Mouse (Mus musculus): ENCODE data around the gene Rrp12. TPM values are rescaled to one million over a fixed set of nuclear protein-coding genes. Genes with fewer than 3 reads are reported as not detected.
"Not testable (repeated sequence)": the region's sequence is repeated elsewhere in the genome, so short reads cannot be mapped to it uniquely, and the experiment has no call there.

Gene Rrp12
- polyA plus RNA-seq, 1 experiment from 2014 or later, result 15.4 TPM

- Histone ChIP-seq H3K27me3 (ENCODE audit: control insufficient read depth, insufficient read depth, low read length) (no peaks in the 10 kb centered on the region), H3K4me1 (ENCODE audit: control insufficient read depth, insufficient read depth, low read length) (0 out of 2 replicates have a peak, but pooled peaks cover 1% of the 10 kb centered on the region), H3K36me3 (ENCODE audit: control insufficient read depth, insufficient read depth, low read length) (peaks cover 27% of the 10 kb centered on the region), H3K9ac (ENCODE audit: low read length) (no peak overlapping the region), H3K4me3 (replicated peaks; ENCODE audit: low read length) (no peak overlapping the region), H3K27ac (ENCODE audit: low read length) (no peak overlapping the region), H3K9me3 (replicated peaks; ENCODE audit: control insufficient read depth, low read length) (no peaks in the 10 kb centered on the region), H3K4me2 (ENCODE audit: low read depth, low read length) (no peak overlapping the region)
- ATAC-seq (ENCODE audit: insufficient read depth, low FRiP score), result no peak
- WGBS, result 63% methylated on average over 4 of the region's 4 CpGs
These were observed 23.5 kb upstream of the Rrp12 start for GRCm38 (mm10) chr19:41919471-41919870.

- 85% methylated on average over 4 of the region's 4 CpGs for WGBS
- H3K9ac ChIP-seq (ENCODE audit: low read length), result no peak overlapping the region
- H3K4me1 ChIP-seq (ENCODE audit: control insufficient read depth, insufficient read depth, low read length), result peaks cover 18% of the 10 kb centered on the region
These were observed 20.9 kb upstream of the Rrp12 start for GRCm38 (mm10) chr19:41916853-41917252.

GRCm38 (mm10) chr19:41915294-41915693 is 19.3 kb upstream of the Rrp12 start:
- Histone ChIP-seq H3K4me2 (ENCODE audit: low read depth, low read length) (no peak overlapping the region), H3K27me3 (ENCODE audit: control insufficient read depth, insufficient read depth, low read length) (no peaks in the 10 kb centered on the region), H3K4me3 (replicated peaks; ENCODE audit: low read length) (no peak overlapping the region), H3K9me3 (replicated peaks; ENCODE audit: control insufficient read depth, low read length) (no peaks in the 10 kb centered on the region), H3K9ac (ENCODE audit: low read length) (no peak overlapping the region), H3K36me3 (ENCODE audit: control insufficient read depth, insufficient read depth, low read length) (peaks cover 23% of the 10 kb centered on the region), H3K27ac (ENCODE audit: low read length) (no peak overlapping the region), H3K4me1 (ENCODE audit: control insufficient read depth, insufficient read depth, low read length) (peaks cover 18% of the 10 kb centered on the region)
- 91% methylated on average over 3 of the region's 3 CpGs for WGBS
- ATAC-seq (ENCODE audit: insufficient read depth, low FRiP score), result no peak

More at GRCm38 (mm10) chr19:41916853-41917252, 20.9 kb upstream of the Rrp12 start:
- no peaks in the 10 kb centered on the region for H3K27me3 ChIP-seq (ENCODE audit: control insufficient read depth, insufficient read depth, low read length)
- no peak overlapping the region for H3K27ac ChIP-seq (ENCODE audit: low read length)
- no peaks in the 10 kb centered on the region for H3K9me3 ChIP-seq (replicated peaks; ENCODE audit: control insufficient read depth, low read length)
- peaks cover 23% of the 10 kb centered on the region for H3K36me3 ChIP-seq (ENCODE audit: control insufficient read depth, insufficient read depth, low read length)
- no peak overlapping the region for H3K4me2 ChIP-seq (ENCODE audit: low read depth, low read length)
- ATAC-seq (ENCODE audit: insufficient read depth, low FRiP score), result no peak
- H3K4me3 ChIP-seq (replicated peaks; ENCODE audit: low read length), result no peak overlapping the region

GRCm38 (mm10) chr19:41914592-41914882 is 18.6 kb upstream of the Rrp12 start:
- peaks cover 23% of the 10 kb centered on the region for H3K36me3 ChIP-seq (ENCODE audit: control insufficient read depth, insufficient read depth, low read length)
- 0 out of 2 replicates have a peak overlapping the region, but pooled peaks have one; percentile 100 for H3K4me3 ChIP-seq (replicated peaks; ENCODE audit: low read length)
- H3K27ac ChIP-seq (ENCODE audit: low read length); ATAC-seq (ENCODE audit: insufficient read depth, low FRiP score); H3K9me3 ChIP-seq (replicated peaks; ENCODE audit: control insufficient read depth, low read length); H3K27me3 ChIP-seq (ENCODE audit: control insufficient read depth, insufficient read depth, low read length): not testable (repeated sequence)
- peak overlapping the region; percentile 26; the same call in 1 of the 2 replicates for H3K9ac ChIP-seq (ENCODE audit: low read length)
- peaks cover 18% of the 10 kb centered on the region for H3K4me1 ChIP-seq (ENCODE audit: control insufficient read depth, insufficient read depth, low read length)
- H3K4me2 ChIP-seq (ENCODE audit: low read depth, low read length), result peak overlapping the region; percentile 82

- Histone ChIP-seq H3K27ac (ENCODE audit: low read length) (peak overlapping the region; percentile 92; the same call in 1 of the 2 replicates), H3K4me1 (ENCODE audit: control insufficient read depth, insufficient read depth, low read length) (peaks cover 18% of the 10 kb centered on the region), H3K9ac (ENCODE audit: low read length) (peak overlapping the region; percentile 100), H3K4me2 (ENCODE audit: low read depth, low read length) (peak overlapping the region; percentile 82), H3K36me3 (ENCODE audit: control insufficient read depth, insufficient read depth, low read length) (peaks cover 17% of the 10 kb centered on the region), H3K27me3 (ENCODE audit: control insufficient read depth, insufficient read depth, low read length) (no peaks in the 10 kb centered on the region), H3K4me3 (replicated peaks; ENCODE audit: low read length) (peak overlapping the region; percentile 100), H3K9me3 (replicated peaks; ENCODE audit: control insufficient read depth, low read length) (no peaks in the 10 kb centered on the region)
- ATAC-seq (ENCODE audit: insufficient read depth, low FRiP score), result no peak
- WGBS, result 43% methylated on average over 6 of the region's 6 CpGs
These were observed 18.0 kb upstream of the Rrp12 start for GRCm38 (mm10) chr19:41913774-41914591.

- peaks cover 13% of the 10 kb centered on the region; the same call in 1 of the 2 replicates for H3K36me3 ChIP-seq (ENCODE audit: control insufficient read depth, insufficient read depth, low read length)
- H3K4me1 ChIP-seq (ENCODE audit: control insufficient read depth, insufficient read depth, low read length), result peaks cover 24% of the 10 kb centered on the region
- peak; percentile 34 for ATAC-seq (ENCODE audit: insufficient read depth, low FRiP score)
- H3K27ac ChIP-seq (ENCODE audit: low read length), result peak overlapping the region; percentile 92
- H3K4me3 ChIP-seq (replicated peaks; ENCODE audit: low read length), result peak overlapping the region; percentile 100
- no peaks in the 10 kb centered on the region for H3K27me3 ChIP-seq (ENCODE audit: control insufficient read depth, insufficient read depth, low read length)
- peak overlapping the region; percentile 82 for H3K4me2 ChIP-seq (ENCODE audit: low read depth, low read length)
- H3K9me3 ChIP-seq (replicated peaks; ENCODE audit: control insufficient read depth, low read length), result no peaks in the 10 kb centered on the region
- H3K9ac ChIP-seq (ENCODE audit: low read length), result peak overlapping the region; percentile 100
- under 1% methylated on average over 53 of the region's 53 CpGs for WGBS
These were observed 16.4 kb upstream of the Rrp12 start for GRCm38 (mm10) chr19:41912121-41913080.

- no peaks in the 10 kb centered on the region for H3K9me3 ChIP-seq (replicated peaks; ENCODE audit: control insufficient read depth, low read length)
- peak within 1 kb of the TSS; percentile 100 for H3K4me3 ChIP-seq (replicated peaks; ENCODE audit: low read length)
- peak within 1 kb of the TSS; percentile 82 for H3K4me2 ChIP-seq (ENCODE audit: low read depth, low read length)
- no peaks in the 10 kb centered on the region for H3K27me3 ChIP-seq (ENCODE audit: control insufficient read depth, insufficient read depth, low read length)
- peak within 1 kb of the TSS; percentile 96 for H3K27ac ChIP-seq (ENCODE audit: low read length)
- 5% methylated on average over 54 of the region's 54 CpGs for WGBS
- ATAC-seq (ENCODE audit: insufficient read depth, low FRiP score), result peak; percentile 96
- H3K36me3 ChIP-seq (ENCODE audit: control insufficient read depth, insufficient read depth, low read length), result peaks cover 9% of the 10 kb centered on the region; the same call in 1 of the 2 replicates
- H3K4me1 ChIP-seq (ENCODE audit: control insufficient read depth, insufficient read depth, low read length), result peaks cover 32% of the 10 kb centered on the region
- H3K9ac ChIP-seq (ENCODE audit: low read length), result peak within 1 kb of the TSS; percentile 100
These were observed 15.5 kb upstream of the Rrp12 start, which contains the start of gene Pgam1 for GRCm38 (mm10) chr19:41911178-41912073. TSS of gene Pgam1 (plus strand) at chr19:41911923.

- WGBS, result 80% methylated on average over 2 of the region's 2 CpGs
- Histone ChIP-seq H3K4me2 (ENCODE audit: low read depth, low read length) (no peak overlapping the region), H3K9ac (ENCODE audit: low read length) (no peak overlapping the region), H3K4me1 (ENCODE audit: control insufficient read depth, insufficient read depth, low read length) (peaks cover 32% of the 10 kb centered on the region), H3K36me3 (ENCODE audit: control insufficient read depth, insufficient read depth, low read length) (no peaks in the 10 kb centered on the region), H3K27me3 (ENCODE audit: control insufficient read depth, insufficient read depth, low read length) (no peaks in the 10 kb centered on the region), H3K4me3 (replicated peaks; ENCODE audit: low read length) (no peak overlapping the region), H3K9me3 (replicated peaks; ENCODE audit: control insufficient read depth, low read length) (no peaks in the 10 kb centered on the region), H3K27ac (ENCODE audit: low read length) (0 out of 2 replicates have a peak overlapping the region, but pooled peaks have one; percentile 96)
- ATAC-seq (ENCODE audit: insufficient read depth, low FRiP score), result no peak
These were observed 14.4 kb upstream of the Rrp12 start for GRCm38 (mm10) chr19:41910396-41910795.

Data from stomach, embryonic 16.5 days (tissue).